In genomic region chr17:6145244-6145643, GRCm38 (mm10) we compare ENCODE assay signal across 17 mouse cellular contexts. TPM values are rescaled to one million over a fixed set of nuclear protein-coding genes. Genes with fewer than 3 reads are reported as not detected.
DNase-seq lines count a peak whose midpoint lies in the region; TF ChIP-seq lines count a peak whose summit lies in the region.
"Had no signal": no experiment of that assay in that cellular context is flagged by ENCODE, and none has a peak within 500 bp of the region (broad histone marks: within the 10 kb centered on the region; RNA-seq: fewer than 3 reads in every experiment).

No protein-coding gene starts in this region.

- TF ChIP-seq CTCF in gastrocnemius, adult 2 months (IDR thresholded peaks at IDR 0.05) = no peak

- H3ac ChIP-seq in myocyte (ENCODE audit: control insufficient read depth, insufficient read length) = no peak overlapping the region

- intact Hi-C loops in gastrocnemius, adult 2 months (cut with DNase I) = no loop called here
- intact Hi-C loops in gastrocnemius, postnatal 36 days (cut with DNase I) = no loop called here

- no peaks in the 10 kb centered on the region for H3K27me3 ChIP-seq in myocyte (ENCODE audit: control insufficient read depth, insufficient read depth, insufficient read length)
- H3K27me3 ChIP-seq: embryonic facial prominence, embryonic 12.5 days; forebrain, embryonic 13.5 days; forebrain, embryonic 15.5 days had no signal

- H3K27ac ChIP-seq in gastrocnemius, adult 2 months = peak overlapping the region; percentile 48
- H3K27ac ChIP-seq: embryonic facial prominence, embryonic 10.5 days; embryonic facial prominence, embryonic 12.5 days; forebrain, embryonic 13.5 days; forebrain, embryonic 15.5 days had no signal

- no peak overlapping the region for H3K4me3 ChIP-seq in gastrocnemius, adult 2 months
- H3K4me3 ChIP-seq in myocyte = no peak overlapping the region
- H3K4me3 ChIP-seq: embryonic facial prominence, embryonic 10.5 days; embryonic facial prominence, embryonic 12.5 days; forebrain, embryonic 13.5 days; forebrain, embryonic 15.5 days had no signal

- H3K36me3 ChIP-seq in myocyte (ENCODE audit: control insufficient read depth, insufficient read depth) = peaks cover 8% of the 10 kb centered on the region

- peaks cover 91% of the 10 kb centered on the region for H3K79me2 ChIP-seq in myocyte (ENCODE audit: control insufficient read depth, insufficient read depth)

- H3K4me2 ChIP-seq in myocyte (ENCODE audit: low read depth) = peak overlapping the region; percentile 65
- H3K4me2 ChIP-seq: embryonic facial prominence, embryonic 12.5 days; forebrain, embryonic 13.5 days; forebrain, embryonic 15.5 days had no signal

- no peak for TF ChIP-seq POLR2A in myocyte (IDR thresholded peaks at IDR 0.05; ENCODE audit: insufficient read length, low read depth)

- DNase-seq in gastrocnemius, adult 2 months = no peak
- DNase-seq in gastrocnemius, postnatal 36 days = no peak
- DNase-seq in gonadal fat pad, adult 2 months (ENCODE audit: low read depth) = peak; percentile 31
- no peak for DNase-seq in adrenal gland, postnatal 14 days
- DNase-seq: adrenal gland, adult 2 months; adrenal gland, postnatal 10 days; adrenal gland, postnatal 36 days; cerebellum, adult 11-12 months; cerebellum, adult 9-10 months; cerebellum, postnatal 10 days; cerebellum, postnatal 25 days; forebrain, postnatal 0 days had no signal

TF ChIP-seq in myocyte, 11 proteins besides CTCF, POLR2A, EP300 and RAD21:
- TF ChIP-seq MYOG (IDR thresholded peaks at IDR 0.05; ENCODE audit: control insufficient read depth in 1 of 3, insufficient read depth in 1 of 3, insufficient read length in 2 of 3, low read depth in 2 of 3) (peak in 2 of 3 experiments; percentile 14 to 69), MYOD1 (IDR thresholded peaks at IDR 0.05; ENCODE audit: control insufficient read depth in 1 of 3, insufficient read length in 2 of 3, low read depth in 2 of 3) (peak in 2 of 3 experiments; percentile 41 to 69), E2F4 (IDR thresholded peaks at IDR 0.05; ENCODE audit: insufficient read depth) (no peak)
TF ChIP-seq in myocyte: peak in this region for 2.

RNA-seq across cellular contexts. Expression of gene Tulp4, which starts 39.0 kb away (rescaled TPM):
- total RNA-seq in gastrocnemius, adult 2 months (2021) = 100 to 1,000 TPM; 111 to 124 TPM
- total RNA-seq in gastrocnemius, postnatal 36 days (2021) = 100 to 1,000 TPM; 103 to 106 TPM
- polyA plus RNA-seq in gonadal fat pad, adult 2 months (2012; rRNA removed) = 45.0 and 50.2 TPM in 2 replicates
- polyA plus RNA-seq in myocyte (2012; fragmentation: generic; extraction: Trizol) = 56.4 TPM
- 67.4 and 70.7 TPM in 2 replicates for total RNA-seq in adrenal gland, postnatal 14 days (2021)
